Mouse (Mus musculus): ENCODE measurements around the gene Rad9a. TPM values are rescaled to one million over a fixed set of nuclear protein-coding genes. Genes with fewer than 3 reads are reported as not detected.

The Rad9a gene
- polyA plus RNA-seq, 1 experiment from 2014 or later: 14.3 TPM

DNA sequence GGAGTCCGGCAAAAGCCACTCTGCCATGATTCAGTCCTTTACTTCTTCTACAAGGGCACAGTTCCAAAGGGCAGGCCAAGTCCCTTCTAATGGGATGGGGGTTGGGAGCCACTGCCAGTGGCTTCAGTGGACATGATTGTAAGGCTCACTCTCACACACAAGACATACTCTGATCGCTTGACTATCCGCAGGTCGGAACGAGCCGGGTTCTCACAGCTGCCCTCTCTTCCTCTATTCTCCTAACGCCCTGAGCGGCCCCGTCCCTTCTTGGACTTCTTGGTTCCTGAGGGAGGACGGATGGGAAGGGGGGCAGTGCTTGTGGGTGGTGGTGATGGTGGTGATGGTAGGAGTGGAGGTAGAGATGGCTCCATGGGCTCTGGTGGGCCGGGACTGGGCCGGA is 44.7 kb downstream of the Rad9a start:
- no peak for ATAC-seq

DNA sequence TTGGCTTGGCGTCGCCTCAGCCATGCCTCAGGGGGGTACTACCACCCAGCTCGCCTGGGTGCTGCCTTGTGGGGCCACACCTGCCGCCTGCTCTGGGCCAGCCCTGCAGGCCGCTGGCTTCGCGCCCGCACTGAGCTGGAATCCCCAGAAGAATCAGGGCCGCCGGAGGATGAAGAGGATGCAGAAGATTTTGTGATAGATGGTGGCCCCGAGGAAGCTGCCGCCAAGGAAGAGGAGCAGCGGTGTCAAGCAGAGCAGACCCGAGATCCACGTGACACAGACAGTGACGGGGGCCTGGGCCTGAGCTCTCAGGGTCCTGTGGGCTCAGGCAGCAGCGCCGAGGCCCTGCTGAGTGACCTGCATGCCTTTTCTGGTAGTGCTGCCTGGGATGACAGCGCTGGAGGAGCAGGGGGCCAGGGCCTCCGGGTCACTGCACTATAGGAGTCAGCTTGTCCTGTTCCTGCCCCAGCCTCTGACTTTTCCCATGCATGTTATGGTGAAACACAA is 45.3 kb downstream of the Rad9a start:
- H3K9ac ChIP-seq (replicated peaks; ENCODE audit: low read depth): no peak overlapping the region
- H3K9me3 ChIP-seq (ENCODE audit: low read length): no peaks in the 10 kb centered on the region
- no peak for TF ChIP-seq EP300 (IDR thresholded peaks at IDR 0.05)
- no peak for TF ChIP-seq CTCF (IDR thresholded peaks at IDR 0.05)
- peaks cover 29% of the 10 kb centered on the region; the same call in 1 of the 2 replicates for H3K36me3 ChIP-seq (ENCODE audit: insufficient read depth, low read length)
- no peaks in the 10 kb centered on the region for H3K4me1 ChIP-seq (ENCODE audit: insufficient read depth, low read depth, low read length)
- DNase-seq (ENCODE audit: low spot score) (no peak), ATAC-seq (no peak)
- WGBS: 79% methylated on average over 18 of the region's 20 CpGs
- H3K27me3 ChIP-seq (replicated peaks; ENCODE audit: insufficient read depth, low read length): no peaks in the 10 kb centered on the region
- H3K4me3 ChIP-seq (ENCODE audit: low read depth, low read length): no peak overlapping the region
- H3K4me2 ChIP-seq (replicated peaks; ENCODE audit: low read depth, low read length): no peak overlapping the region
- H3K27ac ChIP-seq (ENCODE audit: low read length): no peak overlapping the region

More for the DNA sequence above, 44.7 kb downstream of the Rad9a start:
- no peak for DNase-seq (ENCODE audit: low spot score)
- H3K9ac ChIP-seq (replicated peaks; ENCODE audit: low read depth): no peak overlapping the region
- no peaks in the 10 kb centered on the region for H3K9me3 ChIP-seq (ENCODE audit: low read length)
- H3K27ac ChIP-seq (ENCODE audit: low read length): no peak overlapping the region
- H3K27me3 ChIP-seq (replicated peaks; ENCODE audit: insufficient read depth, low read length): no peaks in the 10 kb centered on the region
- H3K4me3 ChIP-seq (ENCODE audit: low read depth, low read length): no peak overlapping the region
- H3K36me3 ChIP-seq (ENCODE audit: insufficient read depth, low read length): peaks cover 30% of the 10 kb centered on the region; the same call in 1 of the 2 replicates
- H3K4me2 ChIP-seq (replicated peaks; ENCODE audit: low read depth, low read length): no peak overlapping the region
- no peaks in the 10 kb centered on the region for H3K4me1 ChIP-seq (ENCODE audit: insufficient read depth, low read depth, low read length)
- no peak for TF ChIP-seq CTCF (IDR thresholded peaks at IDR 0.05)
- TF ChIP-seq EP300 (IDR thresholded peaks at IDR 0.05): no peak
- 90% methylated on average over 12 of the region's 12 CpGs for WGBS

DNA sequence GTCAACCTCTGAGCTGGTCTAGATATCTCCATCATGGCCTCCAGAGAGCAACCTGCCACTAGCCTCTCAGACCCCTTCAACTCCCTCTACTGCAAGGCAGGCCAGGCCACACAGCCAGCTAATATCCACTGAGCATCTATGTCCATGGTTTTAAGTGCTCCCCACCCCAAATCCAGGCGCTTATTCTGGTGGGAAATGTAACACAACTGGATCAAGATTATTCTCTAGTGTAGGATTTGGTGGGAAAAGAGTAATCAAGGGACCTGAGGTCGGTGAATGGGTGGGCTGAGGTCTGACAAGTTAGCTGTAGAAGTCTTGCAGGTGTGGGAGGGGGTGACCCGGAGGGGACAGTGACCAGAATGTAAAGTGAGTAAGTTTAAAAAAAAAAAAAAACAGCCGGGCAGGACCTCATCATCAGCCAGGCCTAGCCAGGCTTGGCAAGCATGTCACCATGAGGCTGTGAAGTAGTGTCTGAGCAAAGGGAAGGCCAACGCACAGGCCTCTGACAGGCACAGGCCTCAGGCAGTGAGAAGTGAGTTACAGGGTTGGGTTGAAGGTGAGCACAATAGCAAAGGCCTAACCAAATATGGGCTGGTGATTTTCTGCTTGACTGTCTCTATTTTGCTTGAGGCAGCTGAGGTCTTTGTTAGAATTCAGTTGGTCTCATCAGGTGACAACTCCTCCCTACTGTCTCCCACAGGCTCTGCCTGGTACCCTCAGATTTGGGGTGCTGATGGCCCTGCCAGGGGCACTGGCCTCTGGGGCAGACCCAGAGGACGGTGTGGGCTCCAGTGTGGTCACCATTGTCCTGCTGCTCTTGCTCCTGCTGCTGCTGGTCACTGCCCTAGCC is 46.0 kb downstream of the Rad9a start:
- ATAC-seq: no peak
- Histone ChIP-seq H3K9me3 (ENCODE audit: low read length) (no peaks in the 10 kb centered on the region), H3K27ac (ENCODE audit: low read length) (no peak overlapping the region), H3K4me3 (ENCODE audit: low read depth, low read length) (no peak overlapping the region), H3K27me3 (replicated peaks; ENCODE audit: insufficient read depth, low read length) (no peaks in the 10 kb centered on the region), H3K4me1 (ENCODE audit: insufficient read depth, low read depth, low read length) (no peaks in the 10 kb centered on the region), H3K9ac (replicated peaks; ENCODE audit: low read depth) (no peak overlapping the region), H3K4me2 (replicated peaks; ENCODE audit: low read depth, low read length) (no peak overlapping the region), H3K36me3 (ENCODE audit: insufficient read depth, low read length) (peaks cover 25% of the 10 kb centered on the region)
- no peak for DNase-seq (ENCODE audit: low spot score)
- TF ChIP-seq EP300 (IDR thresholded peaks at IDR 0.05): no peak
- 74% methylated on average over 6 of the region's 6 CpGs for WGBS

DNA sequence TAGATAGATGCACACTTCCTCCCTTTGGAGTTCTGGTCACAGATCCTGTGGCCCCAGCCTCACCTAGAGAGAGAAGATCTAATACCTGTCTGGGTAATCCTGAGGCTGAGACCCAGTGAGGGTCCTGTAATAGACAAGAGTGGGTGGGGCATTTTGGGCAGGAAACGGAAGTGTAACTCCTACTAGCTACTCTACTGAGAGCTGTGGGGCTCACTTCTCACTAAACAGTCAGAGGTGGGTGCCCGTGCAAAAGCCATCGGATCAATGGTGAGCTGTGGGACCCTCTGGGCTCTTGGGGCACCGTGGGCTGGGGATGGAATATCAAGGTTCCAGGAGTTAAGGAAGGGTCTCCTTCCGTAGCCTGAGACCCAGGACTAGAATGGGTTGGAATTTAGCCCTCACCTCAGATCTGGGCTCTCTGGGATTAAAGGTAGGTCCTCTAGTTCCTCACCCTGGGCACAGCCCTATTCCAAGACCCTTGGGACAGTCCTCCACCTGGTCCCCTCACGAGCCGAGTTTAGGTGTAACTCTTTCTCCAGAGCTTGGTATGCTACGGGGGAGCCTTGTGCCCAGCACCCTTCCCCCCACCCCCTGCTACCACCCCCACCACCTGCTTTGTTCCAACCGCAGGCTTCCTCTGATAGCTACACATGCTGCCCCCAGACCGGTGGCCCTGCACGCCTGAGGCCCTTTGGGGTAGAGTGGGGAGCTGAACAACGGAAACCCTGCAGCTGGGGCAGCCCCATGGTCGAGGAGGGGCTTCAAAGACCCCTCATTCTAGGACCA is 46.8 kb downstream of the Rad9a start:
- H3K4me3 ChIP-seq (ENCODE audit: low read depth, low read length): no peak overlapping the region
- H3K27me3 ChIP-seq (replicated peaks; ENCODE audit: insufficient read depth, low read length): no peaks in the 10 kb centered on the region
- TF ChIP-seq CTCF (IDR thresholded peaks at IDR 0.05) (no peak), EP300 (IDR thresholded peaks at IDR 0.05) (no peak)
- H3K4me2 ChIP-seq (replicated peaks; ENCODE audit: low read depth, low read length): no peak overlapping the region
- no peaks in the 10 kb centered on the region for H3K9me3 ChIP-seq (ENCODE audit: low read length)
- no peaks in the 10 kb centered on the region for H3K4me1 ChIP-seq (ENCODE audit: insufficient read depth, low read depth, low read length)
- DNase-seq (ENCODE audit: low spot score): no peak
- 67% methylated on average over 13 of the region's 13 CpGs for WGBS
- H3K9ac ChIP-seq (replicated peaks; ENCODE audit: low read depth): no peak overlapping the region
- ATAC-seq: no peak
- 0 out of 2 replicates have a peak overlapping the region, but pooled peaks have one; percentile 26 for H3K27ac ChIP-seq (ENCODE audit: low read length)
- peaks cover 23% of the 10 kb centered on the region for H3K36me3 ChIP-seq (ENCODE audit: insufficient read depth, low read length)

DNA sequence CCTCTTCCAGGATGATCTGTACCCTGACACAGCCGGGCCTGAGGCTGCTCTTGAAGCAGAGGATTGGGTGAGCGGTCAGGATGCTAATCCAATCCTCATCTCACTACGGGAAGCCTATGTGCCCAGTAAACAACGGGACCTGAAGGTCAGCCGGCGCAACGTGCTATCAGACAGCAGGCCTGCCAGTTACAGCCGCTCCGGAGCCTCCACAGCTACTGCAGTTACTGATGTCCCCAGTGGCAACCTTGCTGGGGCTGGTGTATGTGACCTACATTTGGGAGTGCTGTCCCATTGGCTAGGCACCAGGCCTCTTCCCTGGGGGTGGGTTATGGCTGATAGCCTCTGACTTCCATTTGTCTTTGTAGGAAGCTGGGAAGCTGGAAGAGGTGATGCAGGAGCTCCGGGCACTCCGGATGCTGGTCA is 48.2 kb downstream of the Rad9a start, which contains the start of gene Ptprcap:
Gene Ptprcap, plus strand, starts transcription at position 373 of the 423 bp plus-strand sequence.
- 60% methylated on average over 11 of the region's 11 CpGs for WGBS

More for the DNA sequence above, 48.2 kb downstream of the Rad9a start, which contains the start of gene Ptprcap:
- no peaks in the 10 kb centered on the region for H3K9me3 ChIP-seq (ENCODE audit: low read length)
- DNase-seq (ENCODE audit: low spot score) (no peak), ATAC-seq (no peak)
- H3K27ac ChIP-seq (ENCODE audit: low read length): no peak within 1 kb of the TSS
- no peak within 1 kb of the TSS for H3K4me3 ChIP-seq (ENCODE audit: low read depth, low read length)
- H3K36me3 ChIP-seq (ENCODE audit: insufficient read depth, low read length): peaks cover 13% of the 10 kb centered on the region; the same call in 1 of the 2 replicates
- H3K27me3 ChIP-seq (replicated peaks; ENCODE audit: insufficient read depth, low read length): no peaks in the 10 kb centered on the region
- TF ChIP-seq EP300 (IDR thresholded peaks at IDR 0.05): no peak
- no peak for TF ChIP-seq CTCF (IDR thresholded peaks at IDR 0.05)
- H3K4me1 ChIP-seq (ENCODE audit: insufficient read depth, low read depth, low read length): peaks cover 6% of the 10 kb centered on the region; the same call in 1 of the 2 replicates
- H3K9ac ChIP-seq (replicated peaks; ENCODE audit: low read depth): no peak within 1 kb of the TSS
- H3K4me2 ChIP-seq (replicated peaks; ENCODE audit: low read depth, low read length): no peak within 1 kb of the TSS

All from lung, postnatal 0 days (tissue).